Comparison of ENCODE assay signal across 8 mouse cellular contexts in genomic region chr1:55236487-55236886, GRCm38 (mm10). TPM values are rescaled to one million over a fixed set of nuclear protein-coding genes. Genes with fewer than 3 reads are reported as not detected.
DNase-seq lines count a peak whose midpoint lies in the region; ATAC-seq and TF ChIP-seq lines count a peak whose summit lies in the region.

No protein-coding gene starts in this region.

- no peak for ATAC-seq in heart, postnatal 0 days (ENCODE audit: insufficient read depth, low read depth)
- ATAC-seq in hindbrain, embryonic 15.5 days (ENCODE audit: low FRiP score, low read depth), result no peak
- ATAC-seq in midbrain, embryonic 13.5 days, result no peak

- no peak for TF ChIP-seq CTCF in heart, postnatal 0 days (IDR thresholded peaks at IDR 0.05; ENCODE audit: low read depth)
- no peak for TF ChIP-seq CTCF in kidney, adult 2 months (conservative IDR thresholded peaks at IDR 0.05; ENCODE audit: insufficient read depth, insufficient read length, low read depth, low read length)

- no peak for TF ChIP-seq EP300 in heart, postnatal 0 days (IDR thresholded peaks at IDR 0.05; ENCODE audit: low read depth)

- TF ChIP-seq POLR2A in kidney, adult 2 months (IDR thresholded peaks at IDR 0.05; ENCODE audit: low read depth, low read length), result no peak

- H3K4me1 ChIP-seq in heart, postnatal 0 days (ENCODE audit: control insufficient read depth, insufficient read depth), result peaks cover 24% of the 10 kb centered on the region
- H3K4me1 ChIP-seq in brown adipose tissue, adult 24 weeks (ENCODE audit: control insufficient read depth, insufficient read depth, insufficient read length, low read length), result peaks cover 9% of the 10 kb centered on the region
- peaks cover 34% of the 10 kb centered on the region for H3K4me1 ChIP-seq in hindbrain, embryonic 15.5 days (replicated peaks)
- H3K4me1 ChIP-seq in midbrain, embryonic 13.5 days (replicated peaks), result peaks cover 37% of the 10 kb centered on the region
- H3K4me1 ChIP-seq in kidney, adult 2 months (ENCODE audit: control insufficient read depth, insufficient read depth, low read length), result peaks cover 11% of the 10 kb centered on the region

- intact Hi-C loops in heart, postnatal 36 days (cut with DNase I), result loop anchor here (2.0 to 10.0 kb wide), 7 partner anchors 44 to 1738 kb away; partner anchors contain the start of genes Coq10b, Hspd1, Hspe1 and Mob4

- H3K9ac ChIP-seq in heart, postnatal 0 days (replicated peaks; ENCODE audit: low read depth, low read length), result 0 out of 2 replicates have a peak overlapping the region, but pooled peaks have one; percentile 20
- H3K9ac ChIP-seq in hindbrain, embryonic 15.5 days, result no peak overlapping the region
- H3K9ac ChIP-seq in midbrain, embryonic 13.5 days (replicated peaks), result peak overlapping the region; percentile 39; the same call in 1 of the 2 replicates

- DNase-seq in heart, postnatal 0 days (ENCODE audit: low spot score), result no peak
- DNase-seq in heart, postnatal 36 days, result no peak
- DNase-seq in urinary bladder, postnatal 10 days (ENCODE audit: low spot score), result no peak
- DNase-seq in natural killer cell, adult 2 months (ENCODE audit: low spot score in 2 of 2), result no peak
- no peak for DNase-seq in kidney, adult 2 months

- no peaks in the 10 kb centered on the region for H3K9me3 ChIP-seq in heart, postnatal 0 days (replicated peaks; ENCODE audit: control insufficient read depth, low read length)
- H3K9me3 ChIP-seq in hindbrain, embryonic 15.5 days, result no peaks in the 10 kb centered on the region
- no peaks in the 10 kb centered on the region for H3K9me3 ChIP-seq in midbrain, embryonic 13.5 days

- H3K4me2 ChIP-seq in heart, postnatal 0 days (ENCODE audit: low read depth, low read length), result peak overlapping the region; percentile 92
- H3K4me2 ChIP-seq in hindbrain, embryonic 15.5 days, result peak overlapping the region; percentile 92
- H3K4me2 ChIP-seq in midbrain, embryonic 13.5 days (replicated peaks), result peak overlapping the region; percentile 87

- no peaks in the 10 kb centered on the region for H3K27me3 ChIP-seq in heart, postnatal 0 days (ENCODE audit: control insufficient read depth, insufficient read depth, low read length)
- H3K27me3 ChIP-seq in hindbrain, embryonic 15.5 days, result no peaks in the 10 kb centered on the region
- no peaks in the 10 kb centered on the region for H3K27me3 ChIP-seq in midbrain, embryonic 13.5 days
- no peaks in the 10 kb centered on the region for H3K27me3 ChIP-seq in kidney, adult 2 months (replicated peaks; ENCODE audit: control insufficient read depth, insufficient read depth, low read length)

- H3K36me3 ChIP-seq in heart, postnatal 0 days (replicated peaks; ENCODE audit: control insufficient read depth, insufficient read depth, low read length), result no peaks in the 10 kb centered on the region
- no peaks in the 10 kb centered on the region for H3K36me3 ChIP-seq in hindbrain, embryonic 15.5 days
- H3K36me3 ChIP-seq in midbrain, embryonic 13.5 days, result no peaks in the 10 kb centered on the region
- H3K36me3 ChIP-seq in kidney, adult 2 months (ENCODE audit: control insufficient read depth, insufficient read depth, low read length), result no peaks in the 10 kb centered on the region; the same call in 1 of the 2 replicates

- H3K4me3 ChIP-seq in heart, postnatal 0 days (ENCODE audit: low read depth, low read length), result peak overlapping the region; percentile 76
- H3K4me3 ChIP-seq in brown adipose tissue, adult 24 weeks (ENCODE audit: insufficient read depth, low read depth, low read length), result peak overlapping the region; percentile 47
- peak overlapping the region; percentile 82 for H3K4me3 ChIP-seq in hindbrain, embryonic 15.5 days
- H3K4me3 ChIP-seq in midbrain, embryonic 13.5 days (replicated peaks), result peak overlapping the region; percentile 86
- no peak overlapping the region for H3K4me3 ChIP-seq in kidney, adult 2 months (ENCODE audit: insufficient read depth, low read depth, low read length)

- 0 out of 2 replicates have a peak overlapping the region, but pooled peaks have one; percentile 26 for H3K27ac ChIP-seq in heart, postnatal 0 days (ENCODE audit: low read depth)
- no peak overlapping the region for H3K27ac ChIP-seq in brown adipose tissue, adult 24 weeks (replicated peaks; ENCODE audit: low read depth, low read length)
- H3K27ac ChIP-seq in hindbrain, embryonic 15.5 days (replicated peaks), result no peak overlapping the region
- no peak overlapping the region for H3K27ac ChIP-seq in midbrain, embryonic 13.5 days
- H3K27ac ChIP-seq in kidney, adult 2 months (ENCODE audit: insufficient read depth, low read depth, low read length), result no peak overlapping the region

- WGBS in heart, postnatal 0 days, result 32% methylated on average over 5 of the region's 5 CpGs
- WGBS in hindbrain, embryonic 15.5 days, result 36% methylated on average over 5 of the region's 5 CpGs
- 40% methylated on average over 5 of the region's 5 CpGs for WGBS in midbrain, embryonic 13.5 days
- 29% methylated on average over 5 of the region's 5 CpGs for WGBS in kidney, adult 2 months

RNA-seq across cellular contexts. Expression of gene Mars2, which starts 0.5 kb away (rescaled TPM):
- 5.1 and 5.7 TPM in 2 replicates for total RNA-seq in heart, postnatal 0 days (2014; rRNA removed; ENCODE audit: low replicate concordance)
- polyA plus RNA-seq in heart, postnatal 0 days (2015; fragmentation: Nextera tagmentation; extraction: Ambion mirVana), result 2.4 and 2.9 TPM in 2 replicates
- 1 to 10 TPM; 4.6 to 4.9 TPM for total RNA-seq in heart, postnatal 36 days (2021)
- 1.2 and 2.0 TPM in 2 replicates for polyA plus RNA-seq in brown adipose tissue, adult 24 weeks (2012; ENCODE audit: insufficient read depth, insufficient read length, missing spikeins)
- 3.4 TPM in 2 replicates for polyA plus RNA-seq in hindbrain, embryonic 15.5 days (2015; fragmentation: Nextera tagmentation; extraction: Ambion mirVana)
- polyA plus RNA-seq in midbrain, embryonic 13.5 days (2015; fragmentation: Nextera tagmentation; extraction: Ambion mirVana), result 3.2 and 3.6 TPM in 2 replicates
- polyA plus RNA-seq in kidney, adult 2 months (2012; rRNA removed), result 1.6 and 1.9 TPM in 2 replicates

RNA-seq across cellular contexts. Expression of gene Rftn2, which starts 9.9 kb away (rescaled TPM):
- 3.6 and 6.1 TPM in 2 replicates for total RNA-seq in heart, postnatal 0 days (2014; rRNA removed; ENCODE audit: low replicate concordance)
- 7.2 TPM in 2 replicates for polyA plus RNA-seq in heart, postnatal 0 days (2015; fragmentation: Nextera tagmentation; extraction: Ambion mirVana)
- 10 to 100 TPM; 12.7 to 13.9 TPM for total RNA-seq in heart, postnatal 36 days (2021)
- 1.5 and 2.3 TPM in 2 replicates for polyA plus RNA-seq in brown adipose tissue, adult 24 weeks (2012; ENCODE audit: insufficient read depth, insufficient read length, missing spikeins)
- 11.0 and 11.8 TPM in 2 replicates for polyA plus RNA-seq in hindbrain, embryonic 15.5 days (2015; fragmentation: Nextera tagmentation; extraction: Ambion mirVana)
- polyA plus RNA-seq in midbrain, embryonic 13.5 days (2015; fragmentation: Nextera tagmentation; extraction: Ambion mirVana), result 7.6 and 8.5 TPM in 2 replicates
- 1.7 and 2.2 TPM in 2 replicates for polyA plus RNA-seq in kidney, adult 2 months (2012; rRNA removed)
